Mouse (Mus musculus) T-helper 1 cell (primary cell): ENCODE data around the gene Mcfd2.

Experiments
- in situ Hi-C: fragments of 300-600 bp; cut with MboI, MseI; formaldehyde crosslinking; loops from one replicate; pipeline ENCODE4 v1.15.1; 2025; ENCODE audit warnings: high pct_unique_total_duplicates

Gene Mcfd2

GRCm38 (mm10) chr17:87236725-87237650 is 28.7 kb downstream of the Mcfd2 start:
- in situ Hi-C loops = no loop called here

- in situ Hi-C loops = no loop called here
Measured at GRCm38 (mm10) chr17:87235019-87235418, 30.7 kb downstream of the Mcfd2 start.

- in situ Hi-C loops = no loop called here
Measured at GRCm38 (mm10) chr17:87227878-87228277, 37.9 kb downstream of the Mcfd2 start.

GRCm38 (mm10) chr17:87226079-87226640 is 39.6 kb downstream of the Mcfd2 start:
- in situ Hi-C loops = no loop called here

- in situ Hi-C loops = no loop called here
Measured at GRCm38 (mm10) chr17:87225384-87225783, 40.4 kb downstream of the Mcfd2 start.

- in situ Hi-C loops = no loop called here
Measured at GRCm38 (mm10) chr17:87224461-87224860, 41.3 kb downstream of the Mcfd2 start.

GRCm38 (mm10) chr17:87219456-87219855 is 46.3 kb downstream of the Mcfd2 start:
- in situ Hi-C loops = no loop called here

GRCm38 (mm10) chr17:87214523-87214922 is 51.2 kb downstream of the Mcfd2 start:
- in situ Hi-C loops = no loop called here

- in situ Hi-C loops = no loop called here
Measured at GRCm38 (mm10) chr17:87210525-87210924, 55.2 kb downstream of the Mcfd2 start.

GRCm38 (mm10) chr17:87206885-87207284 is 58.9 kb downstream of the Mcfd2 start:
- in situ Hi-C loops = no loop called here
